Mouse (Mus musculus) heart, postnatal 4 days (tissue): Measurements from ENCODE around the gene Enpp7. TPM values are rescaled to one million over a fixed set of nuclear protein-coding genes. Genes with fewer than 3 reads are reported as not detected.
A peak's percentile ranks its signal among the peaks of the same experiment; 100 is the strongest.

Source experiments
- DNase-seq: peaks from one replicate; pipeline ENCODE4 v3.0.0; 2021
- total RNA-seq, 2 experiments: library from RNA; stranded (reverse); gene quantifications; 2 replicates each; pipeline ENCODE4 v1.2.3; 2021

The Enpp7 gene
- not detected for total RNA-seq

DNA sequence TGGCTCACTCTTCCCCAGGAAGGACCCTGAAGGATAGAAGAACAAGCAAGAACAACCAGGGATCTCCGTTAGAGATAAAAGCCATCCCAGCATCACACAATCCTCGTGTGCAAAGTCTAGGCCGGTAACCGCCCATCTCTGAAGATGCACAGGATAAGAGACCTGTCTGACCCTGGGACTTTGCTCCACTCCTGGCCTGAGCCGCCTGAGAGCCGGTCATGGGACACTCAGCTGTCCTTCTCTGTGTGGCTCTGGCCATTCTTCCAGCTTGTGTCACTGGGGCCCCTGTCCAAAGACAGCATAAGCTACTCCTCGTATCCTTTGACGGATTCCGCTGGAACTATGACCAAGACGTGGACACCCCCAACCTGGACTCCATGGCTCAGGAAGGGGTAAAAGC, at the start of gene Enpp7:
Gene Enpp7, plus strand, starts transcription at position 190 of the 400 bp plus-strand sequence.
- no peak for DNase-seq

DNA sequence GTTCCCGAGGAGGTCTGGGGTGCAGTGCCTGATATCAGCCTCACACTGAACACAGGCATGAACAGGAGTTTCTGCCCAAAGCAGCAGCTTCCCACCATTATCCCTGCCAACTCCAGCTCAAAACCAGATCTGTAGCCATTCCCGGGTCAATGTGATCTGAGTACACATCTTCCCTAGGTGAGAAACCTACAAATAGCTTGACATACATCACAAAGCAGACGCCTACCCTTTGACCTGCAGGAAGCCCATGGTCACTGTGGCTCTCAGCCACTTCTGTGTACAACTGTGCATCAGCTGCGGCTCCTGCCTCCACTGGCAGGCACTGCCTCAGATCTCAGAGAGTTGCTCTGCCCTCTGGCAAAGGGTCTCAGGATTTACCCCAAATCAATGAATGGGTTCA, 48.3 kb upstream of the Enpp7 start:
- DNase-seq, result no peak

- no peak for DNase-seq
Measured at GRCm38 (mm10) chr11:118940539-118940938, 47.4 kb upstream of the Enpp7 start.

DNA sequence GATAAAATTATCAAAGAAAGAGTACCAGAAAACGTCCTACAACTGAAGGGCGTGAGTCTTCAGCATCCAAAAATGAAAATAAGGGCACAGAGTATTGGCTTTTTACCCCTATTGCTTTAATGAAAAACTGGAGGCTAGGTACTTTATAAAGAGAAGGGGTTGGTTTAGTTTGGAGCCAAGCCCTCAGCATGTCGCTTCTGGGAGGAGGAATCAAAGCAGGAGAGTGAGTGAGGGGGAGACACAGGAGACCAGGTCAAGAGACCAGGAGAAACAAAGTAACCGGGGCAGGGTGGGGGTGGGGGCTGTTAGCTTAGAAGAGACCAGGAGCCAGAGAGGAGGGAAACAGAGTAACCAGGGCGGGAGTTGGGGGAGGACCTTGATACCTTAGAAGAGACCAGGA, 46.7 kb upstream of the Enpp7 start:
- no peak for DNase-seq

DNA sequence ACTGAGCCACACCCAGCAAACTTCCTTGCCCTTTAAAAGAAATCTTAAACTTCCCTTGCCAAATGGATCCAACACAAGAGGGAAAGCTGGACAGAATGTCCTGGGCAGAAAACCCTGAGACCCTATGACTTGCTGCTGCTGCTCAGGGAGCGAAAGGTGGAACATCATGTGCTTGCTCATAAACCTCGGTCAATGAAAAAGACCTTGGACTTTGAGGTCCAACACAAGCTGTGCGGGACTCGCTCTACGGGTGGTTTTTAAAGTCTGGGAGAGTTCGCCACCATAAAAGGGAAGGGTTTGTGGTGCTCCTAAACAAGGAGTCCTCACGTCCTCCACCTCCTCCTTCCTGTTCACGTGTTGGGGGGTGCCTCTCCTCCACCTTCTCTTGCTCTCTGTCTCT, 42.1 kb upstream of the Enpp7 start:
- no peak for DNase-seq

DNA sequence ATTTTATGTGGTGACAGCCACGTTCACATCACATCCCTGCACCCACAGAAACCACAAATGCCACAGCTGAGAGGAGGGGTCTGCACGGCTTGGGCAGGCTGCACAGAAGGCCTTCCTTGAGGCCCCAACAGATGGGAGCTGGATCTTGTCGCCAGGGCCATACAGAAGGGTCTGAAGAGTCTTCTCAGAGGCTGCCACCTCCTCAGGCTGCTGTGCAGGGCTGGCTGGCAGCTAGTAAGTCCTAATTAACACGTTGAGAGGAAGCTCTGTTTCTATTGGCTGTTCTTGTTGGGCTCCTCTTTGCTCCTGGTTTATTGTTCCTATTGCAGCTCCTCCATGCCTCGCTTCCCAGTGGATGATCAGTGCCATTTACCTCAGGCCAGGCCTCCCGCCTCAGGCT, 33.0 kb upstream of the Enpp7 start:
- DNase-seq, result no peak

DNA sequence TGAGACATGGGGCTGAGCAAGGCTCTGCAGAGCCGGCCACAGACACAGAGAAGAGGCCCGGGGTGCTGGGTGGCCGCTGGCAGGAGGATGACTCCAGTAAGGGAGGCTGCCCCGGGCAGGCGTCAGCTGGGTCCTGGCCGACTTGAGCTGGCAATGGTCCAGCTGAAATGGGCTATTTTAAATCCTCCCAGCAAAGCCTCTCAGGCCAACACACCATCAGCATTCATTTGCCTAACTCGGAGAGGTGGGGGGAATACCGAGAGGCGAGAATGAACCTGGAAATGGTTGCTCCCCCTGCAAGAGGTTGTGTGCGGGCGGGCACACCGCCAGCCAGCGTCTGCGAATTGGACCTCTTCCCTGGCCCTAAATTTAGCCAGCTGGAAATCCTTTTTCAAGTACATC, 30.9 kb upstream of the Enpp7 start:
- peak; percentile 78 for DNase-seq

- no peak for DNase-seq
Measured at GRCm38 (mm10) chr11:118960649-118961048, 27.3 kb upstream of the Enpp7 start.

DNA sequence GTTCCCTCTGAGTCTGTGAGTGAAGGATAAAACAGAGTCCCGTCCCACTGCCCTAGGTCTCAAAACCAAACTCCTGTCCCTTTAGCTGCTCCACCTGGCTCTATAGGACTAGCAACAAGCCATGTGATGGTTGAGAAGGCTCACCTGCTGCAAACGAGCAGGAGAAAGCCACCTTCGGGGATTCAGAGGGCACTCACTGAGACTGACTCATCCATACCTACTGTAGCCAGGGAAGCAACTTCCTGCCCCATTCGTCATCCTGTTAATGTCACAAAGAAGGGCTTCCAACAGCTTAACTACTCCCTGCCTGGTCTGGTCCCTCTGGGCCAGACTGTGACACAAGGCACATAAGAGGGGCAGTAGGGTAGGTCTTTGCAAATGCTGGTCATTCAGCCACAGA, 25.5 kb upstream of the Enpp7 start:
- DNase-seq, result no peak

- DNase-seq, result no peak
Measured at GRCm38 (mm10) chr11:118963926-118964325, 24.1 kb upstream of the Enpp7 start.

DNA sequence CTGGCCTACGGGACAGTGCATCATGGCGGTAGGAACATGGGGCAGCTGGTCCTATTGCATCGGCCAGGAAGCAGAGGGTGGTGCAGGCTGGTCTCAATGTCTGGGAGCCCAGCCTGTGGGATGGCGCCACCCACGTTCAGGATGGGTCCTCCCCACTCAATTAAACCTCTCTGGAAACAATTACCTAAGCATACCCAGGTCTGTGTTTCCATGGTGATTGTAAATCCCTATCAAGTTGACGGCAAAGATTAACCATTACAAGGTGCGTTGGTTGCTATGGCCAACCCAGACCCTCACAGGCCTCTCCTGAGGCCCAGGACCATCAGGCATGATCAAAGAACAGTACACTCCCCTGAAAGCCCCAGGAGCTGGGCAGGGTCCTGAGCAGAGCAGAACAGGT, 22.9 kb upstream of the Enpp7 start:
- no peak for DNase-seq

GRCm38 (mm10) chr11:118971470-118972034, 16.4 kb upstream of the Enpp7 start:
- peak; percentile 47 for DNase-seq

- no peak for DNase-seq
Measured at GRCm38 (mm10) chr11:118972431-118973377, 15.3 kb upstream of the Enpp7 start.

- no peak for DNase-seq
Measured at GRCm38 (mm10) chr11:118974340-118974739, 13.6 kb upstream of the Enpp7 start.

- DNase-seq, result peak; percentile 76
Measured at GRCm38 (mm10) chr11:118975427-118975826, 12.6 kb upstream of the Enpp7 start.

DNA sequence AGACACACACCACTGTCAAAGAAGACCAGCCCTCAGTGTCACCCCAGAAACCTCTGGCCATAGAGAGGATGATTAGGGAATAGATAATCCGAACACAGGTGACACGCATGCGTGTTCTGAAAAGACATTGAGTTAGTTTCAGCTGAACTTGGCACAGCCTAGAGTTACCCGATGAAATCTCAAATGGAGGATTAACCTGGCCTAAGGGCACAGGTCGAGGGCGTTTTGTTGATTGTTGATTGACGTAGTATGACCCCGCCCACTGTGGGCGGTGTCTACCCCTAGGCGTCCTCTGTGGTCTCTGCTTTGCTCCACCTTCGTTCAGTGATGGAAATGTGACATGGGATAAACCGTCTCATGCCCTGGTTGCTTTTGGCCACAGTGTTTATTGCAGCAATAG, 12.1 kb upstream of the Enpp7 start:
- DNase-seq, result no peak

GRCm38 (mm10) chr11:118980388-118980787, 7.6 kb upstream of the Enpp7 start:
- DNase-seq, result no peak

GRCm38 (mm10) chr11:118981012-118981776, 6.8 kb upstream of the Enpp7 start:
- no peak for DNase-seq

DNA sequence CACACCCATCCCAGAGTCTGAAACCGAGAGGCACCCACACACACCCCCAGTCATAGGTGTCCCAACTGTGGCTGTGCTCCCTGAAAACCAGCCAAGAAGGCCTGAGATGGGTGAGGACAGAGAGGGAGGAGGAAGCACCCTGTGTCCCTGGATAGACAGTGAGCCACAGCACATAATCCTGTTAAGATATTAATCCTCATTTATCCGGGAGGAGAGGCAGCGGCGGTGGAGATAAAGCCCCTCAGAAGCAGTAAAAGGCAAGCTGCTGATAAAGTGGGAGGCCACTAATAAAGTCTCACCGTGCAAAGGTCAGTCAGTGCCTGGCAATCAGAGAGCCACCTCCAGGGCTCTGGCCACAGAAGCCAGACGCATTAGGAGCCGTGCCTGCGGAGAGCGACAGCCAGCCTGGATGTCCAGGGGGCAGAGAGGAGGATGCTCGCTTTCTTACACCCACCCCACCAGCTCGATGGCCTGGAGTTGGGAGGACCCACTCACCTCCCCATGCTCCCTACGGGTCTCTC, 5.3 kb upstream of the Enpp7 start:
- DNase-seq, result no peak

- no peak for DNase-seq
Measured at GRCm38 (mm10) chr11:118985571-118985970, 2.4 kb upstream of the Enpp7 start.

DNA sequence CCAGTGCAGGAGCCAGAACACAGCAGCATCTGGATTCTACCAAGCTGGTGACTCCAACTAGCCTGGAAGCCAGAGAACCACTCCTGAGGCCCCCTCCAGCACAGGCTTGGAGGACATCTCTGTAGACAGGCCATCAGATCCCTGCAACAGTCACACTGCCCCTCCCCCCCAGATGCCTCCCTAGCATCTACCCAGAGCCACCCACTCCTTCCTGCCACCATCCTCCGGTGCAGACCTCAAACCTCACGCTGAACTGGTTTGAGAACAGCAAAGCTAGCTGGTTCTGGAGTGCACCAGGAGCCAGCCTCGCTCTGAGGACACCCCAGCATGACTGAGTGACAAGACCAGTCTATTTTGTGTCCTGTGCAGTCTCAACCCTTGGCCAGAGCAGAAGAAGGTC, 4.8 kb downstream of the Enpp7 start:
- no peak for DNase-seq

DNA sequence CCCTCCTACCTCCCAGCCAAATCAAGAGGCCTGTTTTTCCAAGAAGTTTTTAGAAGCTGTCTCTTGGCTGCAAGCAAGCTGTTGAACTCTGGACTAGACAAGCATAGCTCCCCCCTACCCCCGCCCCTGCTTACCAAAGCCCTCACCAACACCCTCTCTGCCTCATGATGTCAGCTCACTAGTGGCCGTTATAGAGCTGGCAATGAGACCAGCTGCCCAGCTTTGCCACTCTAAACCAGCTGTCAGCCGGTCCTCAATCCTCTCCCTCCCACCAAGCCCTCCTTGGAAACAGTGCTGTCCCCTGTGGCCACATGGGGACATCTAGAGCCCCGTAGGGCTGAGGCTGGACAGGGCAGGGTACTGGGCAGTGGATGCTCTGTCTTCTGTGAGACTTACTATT, 7.5 kb downstream of the Enpp7 start:
- no peak for DNase-seq

GRCm38 (mm10) chr11:118997182-118997581, 9.2 kb downstream of the Enpp7 start:
- no peak for DNase-seq
